15 mouse cellular contexts compared by ENCODE assay signal in genomic region chr1:172355336-172355735, GRCm38 (mm10). TPM values are rescaled to one million over a fixed set of nuclear protein-coding genes. Genes with fewer than 3 reads are reported as not detected.
DNase-seq lines count a peak whose midpoint lies in the region; ATAC-seq lines count a peak whose summit lies in the region.
"Had no signal": no experiment of that assay in that cellular context is flagged by ENCODE, and none has a peak within 500 bp of the region (broad histone marks: within the 10 kb centered on the region; RNA-seq: fewer than 3 reads in every experiment).

No protein-coding gene starts in this region.

- 44% methylated on average over 3 of the region's 3 CpGs for WGBS in kidney, embryonic 15.5 days
- 12% methylated on average over 3 of the region's 3 CpGs for WGBS in forebrain, embryonic 14.5 days
- WGBS in hindbrain, embryonic 16.5 days = 29% methylated on average over 3 of the region's 3 CpGs
- 41% methylated on average over 3 of the region's 3 CpGs for WGBS in neural tube, embryonic 13.5 days
- WGBS in limb, embryonic 10.5 days = 64% methylated on average over 3 of the region's 3 CpGs
- WGBS in intestine, embryonic 15.5 days = 54% methylated on average over 3 of the region's 3 CpGs

- ATAC-seq in kidney, embryonic 15.5 days (replicated peaks; ENCODE audit: low FRiP score) = no peak
- ATAC-seq in forebrain, embryonic 14.5 days = peak; percentile 16; the same call in 1 of the 2 replicates
- no peak for ATAC-seq in hindbrain, embryonic 16.5 days
- no peak for ATAC-seq in neural tube, embryonic 13.5 days (ENCODE audit: low read depth)
- no peak for ATAC-seq in intestine, embryonic 15.5 days

- H3K4me1 ChIP-seq in kidney, embryonic 15.5 days = peaks cover 24% of the 10 kb centered on the region
- peaks cover 19% of the 10 kb centered on the region for H3K4me1 ChIP-seq in forebrain, embryonic 14.5 days (ENCODE audit: control insufficient read depth, insufficient read depth, low read length)
- H3K4me1 ChIP-seq in hindbrain, embryonic 16.5 days (ENCODE audit: control insufficient read depth, insufficient read depth, low read depth, low read length) = peaks cover 13% of the 10 kb centered on the region
- H3K4me1 ChIP-seq in neural tube, embryonic 13.5 days (replicated peaks) = peaks cover 67% of the 10 kb centered on the region
- H3K4me1 ChIP-seq in limb, embryonic 10.5 days = peaks cover 7% of the 10 kb centered on the region
- H3K4me1 ChIP-seq in intestine, embryonic 15.5 days (replicated peaks) = no peaks in the 10 kb centered on the region

- H3K9ac ChIP-seq in kidney, embryonic 15.5 days = no peak overlapping the region
- 0 out of 2 replicates have a peak overlapping the region, but pooled peaks have one; percentile 1 for H3K9ac ChIP-seq in forebrain, embryonic 14.5 days (ENCODE audit: low read length)
- H3K9ac ChIP-seq in hindbrain, embryonic 16.5 days (ENCODE audit: low read depth, low read length) = 0 out of 2 replicates have a peak overlapping the region, but pooled peaks have one; percentile 13
- H3K9ac ChIP-seq in neural tube, embryonic 13.5 days = peak overlapping the region; percentile 50
- H3K9ac ChIP-seq in intestine, embryonic 15.5 days = no peak overlapping the region

- H3K4me2 ChIP-seq in kidney, embryonic 15.5 days = no peak overlapping the region
- H3K4me2 ChIP-seq in forebrain, embryonic 14.5 days (ENCODE audit: low read length) = no peak overlapping the region
- H3K4me2 ChIP-seq in hindbrain, embryonic 16.5 days (ENCODE audit: low read length) = no peak overlapping the region
- no peak overlapping the region for H3K4me2 ChIP-seq in neural tube, embryonic 13.5 days
- no peak overlapping the region for H3K4me2 ChIP-seq in intestine, embryonic 15.5 days (replicated peaks)

- H3K4me3 ChIP-seq in kidney, embryonic 15.5 days (replicated peaks) = no peak overlapping the region
- H3K4me3 ChIP-seq in forebrain, embryonic 14.5 days (ENCODE audit: low read depth, low read length) = no peak overlapping the region
- H3K4me3 ChIP-seq in hindbrain, embryonic 16.5 days (ENCODE audit: low read length) = no peak overlapping the region
- no peak overlapping the region for H3K4me3 ChIP-seq in neural tube, embryonic 13.5 days
- no peak overlapping the region for H3K4me3 ChIP-seq in limb, embryonic 10.5 days
- H3K4me3 ChIP-seq in intestine, embryonic 15.5 days (replicated peaks) = no peak overlapping the region
- H3K4me3 ChIP-seq: erythroblast, embryonic 14.5 days; myocyte had no signal

- H3K27me3 ChIP-seq in kidney, embryonic 15.5 days = peaks cover 28% of the 10 kb centered on the region
- no peaks in the 10 kb centered on the region for H3K27me3 ChIP-seq in forebrain, embryonic 14.5 days (replicated peaks; ENCODE audit: control insufficient read depth, insufficient read depth, low read length)
- H3K27me3 ChIP-seq in hindbrain, embryonic 16.5 days (replicated peaks; ENCODE audit: control insufficient read depth, insufficient read depth, low read length) = no peaks in the 10 kb centered on the region
- H3K27me3 ChIP-seq in neural tube, embryonic 13.5 days = no peaks in the 10 kb centered on the region
- H3K27me3 ChIP-seq in limb, embryonic 10.5 days (ENCODE audit: low read depth, poor library complexity, severe bottlenecking) = peaks cover 47% of the 10 kb centered on the region
- peaks cover 11% of the 10 kb centered on the region for H3K27me3 ChIP-seq in intestine, embryonic 15.5 days (replicated peaks)

- H3K36me3 ChIP-seq in kidney, embryonic 15.5 days = no peaks in the 10 kb centered on the region
- H3K36me3 ChIP-seq in forebrain, embryonic 14.5 days (ENCODE audit: control insufficient read depth, insufficient read depth, low read length) = no peaks in the 10 kb centered on the region
- H3K36me3 ChIP-seq in hindbrain, embryonic 16.5 days (ENCODE audit: control insufficient read depth, insufficient read depth, low read length) = no peaks in the 10 kb centered on the region
- no peaks in the 10 kb centered on the region for H3K36me3 ChIP-seq in neural tube, embryonic 13.5 days
- H3K36me3 ChIP-seq in limb, embryonic 10.5 days = no peaks in the 10 kb centered on the region
- no peaks in the 10 kb centered on the region for H3K36me3 ChIP-seq in intestine, embryonic 15.5 days

- no peak for DNase-seq in kidney, adult 18-20 months
- peak; percentile 40 for DNase-seq in forebrain, embryonic 14.5 days (ENCODE audit: low spot score)
- no peak for DNase-seq in thymus, postnatal 0 days (ENCODE audit: low spot score)
- DNase-seq in limb, embryonic 10.5 days (ENCODE audit: low spot score) = no peak
- DNase-seq: cerebellum, adult 8-10 months; embryo, embryonic 11 days; lung, adult 2 months had no signal

- H3K27ac ChIP-seq in kidney, embryonic 15.5 days = peak overlapping the region; percentile 63
- 0 out of 2 replicates have a peak overlapping the region, but pooled peaks have one; percentile 17 for H3K27ac ChIP-seq in forebrain, embryonic 14.5 days (ENCODE audit: low read depth, low read length)
- peak overlapping the region; percentile 23; the same call in 1 of the 2 replicates for H3K27ac ChIP-seq in hindbrain, embryonic 16.5 days (ENCODE audit: low read depth, low read length)
- 0 out of 2 replicates have a peak overlapping the region, but pooled peaks have one; percentile 23 for H3K27ac ChIP-seq in neural tube, embryonic 13.5 days (replicated peaks)
- H3K27ac ChIP-seq in limb, embryonic 10.5 days = no peak overlapping the region
- no peak overlapping the region for H3K27ac ChIP-seq in intestine, embryonic 15.5 days
- H3K27ac ChIP-seq: macrophage had no signal

- no peaks in the 10 kb centered on the region for H3K9me3 ChIP-seq in kidney, embryonic 15.5 days (replicated peaks)
- H3K9me3 ChIP-seq in forebrain, embryonic 14.5 days (replicated peaks; ENCODE audit: control insufficient read depth, low read length) = no peaks in the 10 kb centered on the region
- H3K9me3 ChIP-seq in hindbrain, embryonic 16.5 days (ENCODE audit: control insufficient read depth, low read length) = no peaks in the 10 kb centered on the region
- no peaks in the 10 kb centered on the region for H3K9me3 ChIP-seq in neural tube, embryonic 13.5 days
- no peaks in the 10 kb centered on the region for H3K9me3 ChIP-seq in limb, embryonic 10.5 days (replicated peaks)
- H3K9me3 ChIP-seq in intestine, embryonic 15.5 days = no peaks in the 10 kb centered on the region

RNA-seq across cellular contexts. Expression of gene Kcnj10, which starts 14.3 kb away (rescaled TPM):
- polyA plus RNA-seq in kidney, embryonic 15.5 days (2015; fragmentation: Nextera tagmentation; extraction: Ambion mirVana) = 0.83 and 1.0 TPM in 2 replicates
- polyA plus RNA-seq in forebrain, embryonic 14.5 days (2014; fragmentation: Nextera tagmentation; extraction: Ambion mirVana) = 1.5 and 1.6 TPM in 2 replicates
- polyA plus RNA-seq in hindbrain, embryonic 16.5 days (2015; fragmentation: Nextera tagmentation; extraction: Ambion mirVana) = 3.5 and 3.9 TPM in 2 replicates
- polyA plus RNA-seq in neural tube, embryonic 13.5 days (2015; fragmentation: Nextera tagmentation; extraction: Ambion mirVana) = 1.9 and 2.0 TPM in 2 replicates
- polyA plus RNA-seq in thymus, postnatal 0 days (2015; fragmentation: Nextera tagmentation; extraction: Ambion mirVana) = 0.15 and 0.17 TPM in 2 replicates
- polyA plus RNA-seq in limb, embryonic 10.5 days (2016; fragmentation: Nextera tagmentation; extraction: Ambion mirVana) = 0.05 TPM in 2 replicates
- polyA plus RNA-seq in intestine, embryonic 15.5 days (2015; fragmentation: Nextera tagmentation; extraction: Ambion mirVana) = 0.08 TPM in 2 replicates
- polyA plus RNA-seq: erythroblast, embryonic 14.5 days; myocyte had no signal

RNA-seq across cellular contexts. Expression of gene Pigm, which starts 21.0 kb away (rescaled TPM):
- 7.6 and 7.9 TPM in 2 replicates for polyA plus RNA-seq in kidney, embryonic 15.5 days (2015; fragmentation: Nextera tagmentation; extraction: Ambion mirVana)
- 4.8 and 5.1 TPM in 2 replicates for polyA plus RNA-seq in forebrain, embryonic 14.5 days (2014; fragmentation: Nextera tagmentation; extraction: Ambion mirVana)
- 3.1 and 3.9 TPM in 2 replicates for polyA plus RNA-seq in hindbrain, embryonic 16.5 days (2015; fragmentation: Nextera tagmentation; extraction: Ambion mirVana)
- 5.1 and 5.7 TPM in 2 replicates for polyA plus RNA-seq in neural tube, embryonic 13.5 days (2015; fragmentation: Nextera tagmentation; extraction: Ambion mirVana)
- polyA plus RNA-seq in thymus, postnatal 0 days (2015; fragmentation: Nextera tagmentation; extraction: Ambion mirVana) = 5.6 and 6.5 TPM in 2 replicates
- polyA plus RNA-seq in limb, embryonic 10.5 days (2016; fragmentation: Nextera tagmentation; extraction: Ambion mirVana) = 9.9 and 10.5 TPM in 2 replicates
- polyA plus RNA-seq in intestine, embryonic 15.5 days (2015; fragmentation: Nextera tagmentation; extraction: Ambion mirVana) = 6.3 and 6.4 TPM in 2 replicates

RNA-seq across cellular contexts. Expression of gene Kcnj9, which starts 26.2 kb away (rescaled TPM):
- not detected in 2 replicates for polyA plus RNA-seq in kidney, embryonic 15.5 days (2015; fragmentation: Nextera tagmentation; extraction: Ambion mirVana)
- polyA plus RNA-seq in forebrain, embryonic 14.5 days (2014; fragmentation: Nextera tagmentation; extraction: Ambion mirVana) = 1.3 and 1.5 TPM in 2 replicates
- polyA plus RNA-seq in hindbrain, embryonic 16.5 days (2015; fragmentation: Nextera tagmentation; extraction: Ambion mirVana) = 4.9 and 5.6 TPM in 2 replicates
- polyA plus RNA-seq in neural tube, embryonic 13.5 days (2015; fragmentation: Nextera tagmentation; extraction: Ambion mirVana) = 1.5 and 2.1 TPM in 2 replicates
- polyA plus RNA-seq in thymus, postnatal 0 days (2015; fragmentation: Nextera tagmentation; extraction: Ambion mirVana) = 0.09 TPM in 2 replicates
- polyA plus RNA-seq in limb, embryonic 10.5 days (2016; fragmentation: Nextera tagmentation; extraction: Ambion mirVana) = 0.10 TPM in 1 of 2 replicates, not detected in the other
- 0.08 TPM in 1 of 2 replicates, not detected in the other for polyA plus RNA-seq in intestine, embryonic 15.5 days (2015; fragmentation: Nextera tagmentation; extraction: Ambion mirVana)
- polyA plus RNA-seq: kidney, embryonic 14.5 days; lung, adult 2 months had no signal

RNA-seq across cellular contexts. Expression of gene Atp1a2, which starts 57.5 kb away (rescaled TPM):
- 2.2 and 2.9 TPM in 2 replicates for polyA plus RNA-seq in kidney, embryonic 15.5 days (2015; fragmentation: Nextera tagmentation; extraction: Ambion mirVana)
- polyA plus RNA-seq in forebrain, embryonic 14.5 days (2014; fragmentation: Nextera tagmentation; extraction: Ambion mirVana) = 12.9 and 19.8 TPM in 2 replicates
- 96.7 and 102 TPM in 2 replicates for polyA plus RNA-seq in hindbrain, embryonic 16.5 days (2015; fragmentation: Nextera tagmentation; extraction: Ambion mirVana)
- polyA plus RNA-seq in neural tube, embryonic 13.5 days (2015; fragmentation: Nextera tagmentation; extraction: Ambion mirVana) = 38.6 and 40.0 TPM in 2 replicates
- 0.71 and 0.82 TPM in 2 replicates for polyA plus RNA-seq in thymus, postnatal 0 days (2015; fragmentation: Nextera tagmentation; extraction: Ambion mirVana)
- polyA plus RNA-seq in limb, embryonic 10.5 days (2016; fragmentation: Nextera tagmentation; extraction: Ambion mirVana) = 0.62 and 3.2 TPM in 2 replicates
- polyA plus RNA-seq in intestine, embryonic 15.5 days (2015; fragmentation: Nextera tagmentation; extraction: Ambion mirVana) = 3.3 TPM in 2 replicates
- polyA plus RNA-seq: erythroblast, embryonic 14.5 days; macrophage had no signal

Comparison
In these comparisons a context has a peak if more than half of its experiments do, and no peak if none do; other contexts are left out.
1. H3K27ac ChIP-seq: peak in kidney, embryonic 15.5 days (single experiment), forebrain, embryonic 14.5 days (single experiment), hindbrain, embryonic 16.5 days (single experiment) and neural tube, embryonic 13.5 days (single experiment); none in limb, embryonic 10.5 days (single experiment) and intestine, embryonic 15.5 days (single experiment).
2. H3K9ac ChIP-seq: peak in forebrain, embryonic 14.5 days (single experiment), hindbrain, embryonic 16.5 days (single experiment) and neural tube, embryonic 13.5 days (single experiment); none in kidney, embryonic 15.5 days (single experiment) and intestine, embryonic 15.5 days (single experiment).